Mouse (Mus musculus): ENCODE measurements around the gene Adat3. TPM values are rescaled to one million over a fixed set of nuclear protein-coding genes. Genes with fewer than 3 reads are reported as not detected.

Adat3 gene
- total RNA-seq, 2 experiments from 2014 or later: 2.8 TPM

GRCm38 (mm10) chr10:80606306-80606705 lies 3.6 kb downstream of the Adat3 start:
- no peak for DNase-seq (ENCODE audit: low spot score in 2 of 2)
- intact Hi-C loops (cut with DNase I): no loop called here

- no peak for DNase-seq (ENCODE audit: low spot score in 2 of 2)
- intact Hi-C loops (cut with DNase I): no loop called here
Measured at GRCm38 (mm10) chr10:80606737-80607350, 4.2 kb downstream of the Adat3 start.

GRCm38 (mm10) chr10:80608435-80608834 lies 5.8 kb downstream of the Adat3 start:
- intact Hi-C loops (cut with DNase I): no loop called here
- DNase-seq (ENCODE audit: low spot score in 2 of 2): no peak

DNA sequence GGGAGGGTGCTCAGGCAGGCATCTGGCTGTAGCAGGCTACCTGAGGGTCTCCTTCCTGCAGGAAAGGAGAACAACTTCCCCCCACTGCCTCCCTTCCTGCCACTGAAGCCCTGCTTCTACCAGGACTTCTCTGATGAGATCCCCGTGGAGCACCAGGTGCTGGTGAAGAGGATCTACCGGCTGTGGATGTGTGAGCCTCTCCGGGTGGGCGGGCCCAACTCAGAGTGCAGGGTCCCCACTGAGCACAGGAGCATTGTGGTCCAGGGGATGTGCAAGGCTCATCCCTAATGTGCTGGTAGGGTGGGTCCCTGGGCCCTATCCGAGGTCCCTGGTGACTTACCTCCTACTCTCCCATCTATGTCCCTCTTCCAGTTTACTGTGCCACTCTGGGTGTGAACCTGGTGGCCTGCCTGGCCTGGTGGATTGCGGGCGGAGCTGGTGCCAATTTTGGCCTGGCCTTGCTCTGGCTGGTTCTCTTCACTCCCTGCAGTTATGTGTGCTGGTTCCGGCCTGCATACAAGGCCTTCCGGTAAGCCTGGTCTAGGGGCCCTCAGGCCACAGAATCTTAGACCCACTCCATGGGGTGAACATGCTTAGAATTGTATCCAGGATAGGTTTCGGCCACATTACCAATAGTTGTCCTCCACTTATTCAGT lies 6.7 kb downstream of the Adat3 start:
- intact Hi-C loops (cut with DNase I): no loop called here
- DNase-seq (ENCODE audit: low spot score in 2 of 2): no peak

GRCm38 (mm10) chr10:80610116-80610785 lies 7.6 kb downstream of the Adat3 start:
- no peak for DNase-seq (ENCODE audit: low spot score in 2 of 2)
- intact Hi-C loops (cut with DNase I): no loop called here

- peak in 1 of 2 experiments; percentile 45 for DNase-seq (ENCODE audit: low spot score in 2 of 2)
- intact Hi-C loops (cut with DNase I): no loop called here
Measured at GRCm38 (mm10) chr10:80611024-80611423, 8.3 kb downstream of the Adat3 start.

GRCm38 (mm10) chr10:80611905-80612304 lies 9.2 kb downstream of the Adat3 start:
- intact Hi-C loops (cut with DNase I): no loop called here
- DNase-seq (ENCODE audit: low spot score in 2 of 2): no peak

DNA sequence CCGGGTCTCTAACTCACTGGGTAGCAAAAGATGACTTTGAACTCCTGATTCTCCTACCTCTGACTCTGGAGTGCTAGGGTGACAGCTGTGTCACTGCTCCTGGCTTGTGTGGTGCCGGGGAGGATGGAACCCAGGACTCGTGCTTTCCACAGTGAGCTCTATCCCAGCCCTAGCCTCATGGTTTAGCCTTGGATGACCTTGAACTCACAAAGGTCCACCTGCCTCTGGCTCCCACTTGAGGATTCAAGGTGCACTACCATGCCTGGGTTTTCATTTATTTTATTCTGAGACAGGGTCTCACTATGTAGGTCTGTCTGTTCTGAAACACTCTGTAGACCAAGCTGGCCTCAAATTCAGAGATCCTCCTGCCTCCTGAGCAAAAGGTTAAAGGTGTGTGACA lies 11.1 kb downstream of the Adat3 start:
- DNase-seq (ENCODE audit: low spot score in 2 of 2): no peak
- intact Hi-C loops (cut with DNase I): no loop called here

DNA sequence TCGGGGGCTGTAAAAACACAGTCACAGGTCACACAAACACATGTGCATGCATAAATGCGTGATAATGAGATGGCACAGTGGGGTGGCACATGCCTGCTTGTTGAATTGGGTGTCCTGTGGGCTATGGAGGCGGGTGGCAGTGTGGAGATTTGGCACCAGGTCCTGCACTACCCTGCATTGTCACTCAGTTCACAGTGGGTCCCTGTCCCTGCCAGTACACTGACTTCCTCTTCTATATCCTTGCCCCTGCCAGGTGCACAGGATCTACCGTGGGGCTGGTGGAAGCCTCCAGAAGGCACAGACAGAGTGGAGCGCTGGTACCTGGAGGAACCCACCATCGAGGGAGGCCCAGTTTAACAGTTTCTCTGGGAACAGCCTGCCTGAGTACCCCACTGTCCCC lies 11.7 kb downstream of the Adat3 start:
- intact Hi-C loops (cut with DNase I): no loop called here
- no peak for DNase-seq (ENCODE audit: low spot score in 2 of 2)

DNA sequence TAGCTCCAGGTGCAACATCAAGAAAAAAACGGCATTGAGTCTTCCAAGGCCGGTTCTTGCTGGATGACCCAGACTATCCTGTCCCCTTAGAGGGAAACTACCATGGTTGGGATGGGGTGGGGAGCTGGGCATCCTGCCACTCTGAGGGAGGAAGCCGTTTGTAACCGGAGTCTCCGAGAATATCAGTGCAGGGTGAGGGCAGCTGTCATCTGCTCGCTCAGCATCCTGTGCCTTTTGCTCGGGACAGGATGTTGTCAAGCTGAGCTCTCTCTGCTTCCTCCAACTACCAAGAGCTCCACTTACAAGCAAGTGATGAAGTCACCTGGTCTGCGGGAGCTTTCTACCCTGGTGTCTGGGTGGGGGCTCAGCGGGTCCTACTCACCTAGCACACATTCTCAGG lies 15.5 kb downstream of the Adat3 start:
- no peak for DNase-seq (ENCODE audit: low spot score in 2 of 2)
- intact Hi-C loops (cut with DNase I): no loop called here

- DNase-seq (ENCODE audit: low spot score in 2 of 2): no peak
- intact Hi-C loops (cut with DNase I): loop anchor here (5.0 kb wide), 1 partner anchor 42 kb away; the partner anchor contains the start of gene Klf16
Measured at GRCm38 (mm10) chr10:80619465-80620244, 17.0 kb downstream of the Adat3 start.

DNA sequence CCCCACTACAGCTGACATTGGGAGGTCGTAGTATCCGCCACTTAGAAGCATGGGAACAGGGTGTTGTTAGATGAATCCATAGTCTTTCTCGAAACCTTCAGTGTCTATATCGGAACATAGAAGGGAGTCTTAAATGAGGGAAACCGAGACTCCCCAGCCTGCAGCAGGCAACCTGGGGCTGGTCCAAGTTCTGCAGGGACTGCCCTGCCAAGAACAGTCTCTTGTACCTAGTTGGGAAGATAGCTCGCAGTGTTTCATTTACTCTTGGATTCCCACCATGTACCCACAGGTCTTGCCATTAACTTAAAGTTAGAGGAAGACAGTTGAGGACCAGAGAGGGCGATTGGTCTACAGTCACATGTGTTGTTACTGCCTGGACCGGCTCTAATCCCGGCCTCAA lies 17.7 kb downstream of the Adat3 start:
- no peak for DNase-seq (ENCODE audit: low spot score in 2 of 2)
- intact Hi-C loops (cut with DNase I): loop anchor here (5.0 kb wide), 1 partner anchor 43 kb away; the partner anchor contains the start of gene Klf16

- no peak for DNase-seq (ENCODE audit: low spot score in 2 of 2)
- intact Hi-C loops (cut with DNase I): loop anchor here (5.0 kb wide), 1 partner anchor 44 kb away; the partner anchor contains the start of gene Klf16
Measured at GRCm38 (mm10) chr10:80620796-80621689, 18.4 kb downstream of the Adat3 start.

DNA sequence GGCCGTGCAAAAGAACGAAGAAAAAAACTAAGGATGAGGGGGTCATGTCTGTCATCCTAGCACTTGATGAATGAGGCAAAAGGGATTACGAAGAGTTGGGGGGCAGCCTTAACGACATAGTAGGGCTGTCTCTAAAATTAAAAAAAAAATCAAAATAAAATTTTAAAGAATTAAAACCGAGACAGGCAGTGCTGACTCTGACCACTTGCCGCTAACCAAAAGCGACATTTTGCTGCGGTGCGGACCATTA lies 18.9 kb downstream of the Adat3 start:
- intact Hi-C loops (cut with DNase I): loop anchor here (5.0 kb wide), 1 partner anchor 44 kb away; the partner anchor contains the start of gene Klf16
- no peak for DNase-seq (ENCODE audit: low spot score in 2 of 2)

DNA sequence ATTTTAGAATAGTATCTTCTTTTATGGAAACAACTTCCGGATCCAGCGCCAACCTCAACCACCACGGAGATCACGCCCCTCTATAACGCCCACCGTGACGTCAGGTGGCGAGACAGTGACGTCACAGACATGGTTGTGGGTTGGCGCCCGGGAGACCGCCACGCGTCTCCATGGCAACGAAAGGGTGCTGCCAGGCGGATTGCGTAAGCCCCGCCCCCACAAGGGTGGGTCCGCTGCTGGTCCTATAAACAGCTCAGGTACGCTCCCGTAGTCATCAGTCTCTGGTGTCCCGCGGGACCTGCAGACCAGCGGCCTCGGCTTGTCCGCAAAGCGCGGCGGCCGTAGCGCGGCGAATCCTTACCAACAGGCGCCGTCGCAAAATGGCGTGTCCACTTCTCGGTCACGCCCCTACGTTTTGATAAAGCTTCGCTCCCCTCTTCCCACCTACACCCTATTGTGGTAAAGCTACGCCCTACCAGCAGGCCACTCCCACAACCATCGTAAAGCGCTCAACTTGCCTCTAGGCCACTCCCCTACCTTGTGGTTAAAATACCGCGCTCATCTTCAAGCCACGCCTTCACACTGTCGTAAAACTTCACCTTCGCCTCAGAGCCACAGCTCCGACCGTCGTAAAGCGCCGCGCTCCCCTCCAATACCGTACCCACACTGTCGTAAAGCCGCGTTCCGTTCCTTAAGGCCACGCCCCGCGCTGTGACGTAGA lies 19.4 kb downstream of the Adat3 start:
- DNase-seq (ENCODE audit: low spot score in 2 of 2): peak; percentile 100
- intact Hi-C loops (cut with DNase I): loop anchor here (5.0 kb wide), 1 partner anchor 45 kb away; the partner anchor contains the start of gene Klf16

GRCm38 (mm10) chr10:80622661-80623456 lies 20.2 kb downstream of the Adat3 start, which contains the start of gene Csnk1g2:
Gene Csnk1g2, plus strand, starts transcription at chr10:80622838.
- intact Hi-C loops (cut with DNase I): loop anchor here (5.0 kb wide), 1 partner anchor 46 kb away; the partner anchor contains the start of gene Klf16
- peak; percentile 47 to 59 for DNase-seq (ENCODE audit: low spot score in 2 of 2)

DNA sequence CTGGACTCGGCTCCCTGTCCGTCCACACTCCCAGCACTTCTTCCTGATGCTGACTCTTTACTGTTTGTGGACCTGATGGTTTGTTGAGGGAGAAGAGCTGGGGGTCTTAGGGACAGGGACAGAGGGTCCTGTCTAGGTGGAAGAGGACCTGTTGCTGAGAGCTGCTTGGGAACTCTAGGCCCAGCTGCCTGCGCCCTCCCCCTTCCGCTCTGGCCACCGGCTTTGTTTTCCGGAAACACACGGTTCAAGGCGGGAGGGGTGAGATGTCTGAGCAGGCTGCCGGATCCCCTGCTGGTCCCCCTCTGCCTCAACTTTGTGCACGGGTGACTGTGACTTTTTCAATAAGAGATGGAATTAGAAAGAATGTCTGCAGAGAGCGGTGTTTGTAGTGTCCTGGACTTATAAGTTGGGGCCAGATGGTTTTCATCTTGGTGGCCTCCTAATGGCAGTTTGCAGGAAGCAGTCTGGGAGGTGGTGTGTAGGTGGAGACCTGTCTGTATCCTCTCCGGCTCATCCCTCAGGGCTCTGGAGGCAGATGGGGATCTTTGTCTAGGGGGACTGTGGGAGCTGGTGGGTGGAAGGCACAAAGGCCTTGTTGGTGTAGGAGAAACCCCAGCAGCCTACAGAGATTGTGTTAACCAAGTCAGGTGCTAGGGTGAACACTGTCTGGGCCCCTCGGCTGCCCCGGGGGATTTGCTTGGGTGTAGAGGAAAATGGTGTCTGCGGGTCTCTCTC lies 20.9 kb downstream of the Adat3 start:
- peak in 1 of 2 experiments; percentile 69 for DNase-seq (ENCODE audit: low spot score in 2 of 2)
- intact Hi-C loops (cut with DNase I): loop anchor here (5.0 kb wide), 1 partner anchor 46 kb away; the partner anchor contains the start of gene Klf16
